Mouse (Mus musculus): ENCODE results near the gene Tpd52l2.

DNA sequence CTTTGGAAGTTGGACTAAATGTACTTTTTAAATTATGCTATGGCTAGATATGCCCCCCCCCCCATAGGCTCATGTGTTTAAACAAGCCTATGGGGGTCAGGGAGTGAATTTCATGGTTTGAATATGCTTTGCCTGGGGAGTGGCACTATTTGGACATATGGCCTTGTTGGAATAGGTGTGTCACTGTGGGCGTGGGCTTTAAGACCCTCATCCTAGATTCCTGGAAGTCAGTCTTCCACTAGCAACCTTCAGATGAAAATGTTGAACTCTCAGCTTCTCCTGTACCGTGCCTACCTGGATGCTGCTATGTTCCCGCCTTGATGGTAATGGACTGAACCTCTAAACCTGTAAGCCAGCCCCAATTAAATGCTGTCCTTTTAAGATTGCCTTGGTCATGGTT lies 35.6 kb downstream of the Tpd52l2 start:
- TF ChIP-seq CTCF (IDR thresholded peaks at IDR 0.05; ENCODE audit: insufficient read depth, low read length) = no peak
- no peak for TF ChIP-seq POLR2A (IDR thresholded peaks at IDR 0.05; ENCODE audit: borderline replicate concordance, extremely low read depth, low read depth, low read length)
